Mouse (Mus musculus) stomach, embryonic 16.5 days (tissue): ENCODE measurements around the gene Aipl1. TPM values are rescaled to one million over a fixed set of nuclear protein-coding genes. Genes with fewer than 3 reads are reported as not detected.

Source experiments
- ATAC-seq: fragments of 200-750 bp; cut with Nextera tagmentation; 2 replicates; pipeline ENCODE4 v1.8.0; 2017; ENCODE audit warnings: moderate number of reproducible peaks, moderate TSS enrichment; ENCODE audit not compliant: insufficient read depth, low FRiP score
- H3K27ac ChIP-seq: fragments of 300-500 bp; sonication (generic); 2 replicates; pipeline ENCODE4 v1.5.1; 2014; ENCODE audit warnings: low read length
- H3K27me3 ChIP-seq: fragments of 300-500 bp; sonication (generic); 2 replicates; pipeline ENCODE4 v1.6.1; 2014; ENCODE audit warnings: low read length, control low read depth, mixed read lengths; ENCODE audit not compliant: control insufficient read depth, insufficient read depth
- H3K36me3 ChIP-seq: fragments of 300-500 bp; sonication (generic); 2 replicates; pipeline ENCODE4 v1.6.1; 2014; ENCODE audit warnings: low read length; ENCODE audit not compliant: control insufficient read depth, insufficient read depth
- H3K4me1 ChIP-seq: fragments of 300-500 bp; sonication (generic); 2 replicates; pipeline ENCODE4 v1.6.1; 2014; ENCODE audit warnings: low read length, control low read depth, mixed read lengths; ENCODE audit not compliant: control insufficient read depth, insufficient read depth
- H3K4me2 ChIP-seq: fragments of 300-500 bp; sonication (generic); 2 replicates; pipeline ENCODE4 v1.6.1; 2014; ENCODE audit warnings: low read depth, low read length, mixed read lengths
- H3K4me3 ChIP-seq: fragments of 300-500 bp; sonication (generic); replicated peaks from 2 replicates; pipeline ENCODE4 v1.5.1; 2014; ENCODE audit warnings: mild to moderate bottlenecking, low read length
- H3K9ac ChIP-seq: fragments of 300-500 bp; sonication (generic); 2 replicates; pipeline ENCODE4 v1.6.1; 2014; ENCODE audit warnings: low read length
- H3K9me3 ChIP-seq: fragments of 300-500 bp; sonication (generic); replicated peaks from 2 replicates; pipeline ENCODE4 v1.6.1; 2016; ENCODE audit warnings: low read length, control low read depth; ENCODE audit not compliant: control insufficient read depth
- WGBS: fragments of 180-500 bp; shearing (Covaris S2); extraction: QIAGEN DNeasy Blood & Tissue Kit; methylation state at CpG from one replicate; pipeline ENCODE4 v1.1.7; 2014; 5-methylcytosine and 5-hydroxymethylcytosine counted together
- polyA plus RNA-seq: library from polyadenylated mRNA; unstranded; fragments of >200 nt; fragmentation: Nextera tagmentation; extraction: Ambion mirVana; gene quantifications from 2 replicates; pipeline ENCODE4 v1.2.1, GENCODE M21; 2015

Aipl1 gene
- polyA plus RNA-seq, 1 experiment from 2014 or later, result 0.22 TPM

GRCm38 (mm10) chr11:72070733-72071132, 33.4 kb upstream of the Aipl1 start:
- Histone ChIP-seq H3K4me3 (no peak overlapping the region), H3K27me3 (no peaks in the 10 kb centered on the region), H3K36me3 (no peaks in the 10 kb centered on the region), H3K27ac (no peak overlapping the region), H3K4me1 (no peaks in the 10 kb centered on the region), H3K4me2 (no peak overlapping the region), H3K9ac (no peak overlapping the region), H3K9me3 (no peaks in the 10 kb centered on the region)
- ATAC-seq, result no peak
- WGBS, result 77% methylated on average over 9 of the region's 9 CpGs

GRCm38 (mm10) chr11:72068026-72068425, 30.7 kb upstream of the Aipl1 start:
- peaks cover 6% of the 10 kb centered on the region; the same call in 1 of the 2 replicates for H3K9me3 ChIP-seq
- no peaks in the 10 kb centered on the region for H3K4me1 ChIP-seq
- H3K27me3 ChIP-seq, result no peaks in the 10 kb centered on the region
- no peak overlapping the region for H3K9ac ChIP-seq
- H3K27ac ChIP-seq, result no peak overlapping the region
- WGBS, result 63% methylated on average over 7 of the region's 7 CpGs
- no peak for ATAC-seq
- no peaks in the 10 kb centered on the region for H3K36me3 ChIP-seq
- no peak overlapping the region for H3K4me3 ChIP-seq
- H3K4me2 ChIP-seq, result no peak overlapping the region

GRCm38 (mm10) chr11:72067326-72067725, 30.0 kb upstream of the Aipl1 start:
- H3K9ac ChIP-seq, result no peak overlapping the region
- H3K4me1 ChIP-seq, result no peaks in the 10 kb centered on the region
- no peak overlapping the region for H3K4me2 ChIP-seq
- no peaks in the 10 kb centered on the region for H3K27me3 ChIP-seq
- no peak overlapping the region for H3K27ac ChIP-seq
- H3K9me3 ChIP-seq, result peaks cover 6% of the 10 kb centered on the region; the same call in 1 of the 2 replicates
- 74% methylated on average over 5 of the region's 5 CpGs for WGBS
- H3K4me3 ChIP-seq, result no peak overlapping the region
- H3K36me3 ChIP-seq, result no peaks in the 10 kb centered on the region
- no peak for ATAC-seq

DNA sequence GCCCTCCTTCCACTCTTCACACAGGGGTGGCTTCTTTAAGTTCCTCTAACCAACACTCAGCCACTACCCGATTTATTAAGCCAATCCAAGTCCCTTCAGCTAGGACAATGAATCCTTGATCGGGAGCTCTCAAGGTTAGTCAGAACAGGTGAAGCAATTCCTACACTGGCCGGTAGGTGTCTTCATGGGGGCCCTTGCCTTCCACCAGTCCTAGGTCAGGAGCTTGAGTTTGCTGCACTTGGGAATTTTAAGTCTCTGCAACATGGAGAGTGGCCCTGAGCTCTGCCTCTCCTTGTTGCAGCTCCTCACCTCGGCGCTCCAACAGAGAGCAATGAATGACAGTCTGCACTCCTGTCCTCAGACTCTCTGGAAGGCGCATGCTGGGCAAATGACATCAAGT, 29.0 kb upstream of the Aipl1 start:
- H3K9me3 ChIP-seq, result peaks cover 6% of the 10 kb centered on the region; the same call in 1 of the 2 replicates
- no peak overlapping the region for H3K4me3 ChIP-seq
- 42% methylated on average over 6 of the region's 6 CpGs for WGBS
- no peaks in the 10 kb centered on the region for H3K27me3 ChIP-seq
- no peaks in the 10 kb centered on the region for H3K36me3 ChIP-seq
- no peak overlapping the region for H3K27ac ChIP-seq
- no peak for ATAC-seq
- H3K4me1 ChIP-seq, result no peaks in the 10 kb centered on the region
- H3K4me2 ChIP-seq, result no peak overlapping the region
- H3K9ac ChIP-seq, result no peak overlapping the region

- H3K4me1 ChIP-seq, result no peaks in the 10 kb centered on the region
- H3K27me3 ChIP-seq, result no peaks in the 10 kb centered on the region
- H3K4me3 ChIP-seq, result no peak overlapping the region
- ATAC-seq, result no peak
- H3K9ac ChIP-seq, result no peak overlapping the region
- H3K4me2 ChIP-seq, result no peak overlapping the region
- 80% methylated on average over 8 of the region's 8 CpGs for WGBS
- H3K36me3 ChIP-seq, result no peaks in the 10 kb centered on the region
- peaks cover 6% of the 10 kb centered on the region; the same call in 1 of the 2 replicates for H3K9me3 ChIP-seq
- no peak overlapping the region for H3K27ac ChIP-seq
These were observed 27.8 kb upstream of the Aipl1 start for GRCm38 (mm10) chr11:72065103-72065502.

DNA sequence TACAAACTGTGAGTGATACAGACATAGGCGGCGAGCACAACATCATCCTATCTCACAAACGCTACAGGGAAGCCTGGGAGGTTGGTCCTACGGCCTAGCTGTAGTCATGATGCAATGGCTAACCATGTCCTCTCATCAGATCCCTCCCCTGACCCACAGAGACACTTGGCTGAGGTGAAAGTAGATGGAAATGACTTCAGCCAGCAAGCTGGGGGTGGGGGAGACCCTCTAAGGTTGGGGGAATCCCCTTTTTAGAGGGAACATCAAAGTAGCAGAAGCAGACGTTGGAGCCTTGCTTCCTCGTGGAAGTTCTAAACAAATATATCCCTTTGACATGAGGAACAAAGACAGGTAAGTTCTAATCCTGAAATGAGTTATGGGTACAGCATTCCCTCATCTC, 27.1 kb upstream of the Aipl1 start:
- 79% methylated on average over 6 of the region's 6 CpGs for WGBS
- Histone ChIP-seq H3K36me3 (no peaks in the 10 kb centered on the region), H3K4me1 (no peaks in the 10 kb centered on the region), H3K4me3 (no peak overlapping the region), H3K4me2 (no peak overlapping the region), H3K27ac (no peak overlapping the region), H3K27me3 (no peaks in the 10 kb centered on the region), H3K9me3 (peaks cover 6% of the 10 kb centered on the region; the same call in 1 of the 2 replicates), H3K9ac (no peak overlapping the region)
- ATAC-seq, result no peak

DNA sequence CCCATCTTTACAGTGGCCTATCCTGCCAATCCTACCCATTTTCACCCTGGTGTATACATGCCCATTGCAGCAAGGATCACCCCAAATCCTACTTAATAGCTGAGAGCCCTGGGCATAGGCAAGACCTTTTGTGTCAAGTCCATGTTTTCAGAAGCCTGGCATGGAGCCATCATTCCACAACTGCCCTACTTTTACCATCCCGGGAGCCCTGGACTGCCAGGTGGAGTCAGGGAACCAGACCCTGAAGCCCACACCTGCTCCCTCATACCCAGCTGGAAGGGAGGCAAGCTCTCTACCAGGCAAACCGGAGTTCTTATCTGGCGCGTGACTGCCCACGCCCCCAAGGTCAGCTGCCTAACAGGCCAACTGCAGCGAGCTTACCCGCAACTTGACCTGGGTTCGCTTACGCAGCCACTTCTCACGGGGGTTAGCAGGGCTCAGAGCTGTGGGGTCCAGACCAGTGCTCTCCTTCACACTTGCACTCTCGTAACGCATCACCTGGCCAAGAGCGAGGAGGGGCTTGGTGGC, 23.8 kb upstream of the Aipl1 start:
- WGBS, result 60% methylated on average over 13 of the region's 13 CpGs
- H3K9ac ChIP-seq, result no peak overlapping the region
- no peaks in the 10 kb centered on the region for H3K36me3 ChIP-seq
- H3K27ac ChIP-seq, result no peak overlapping the region
- H3K4me3 ChIP-seq, result no peak overlapping the region
- H3K9me3 ChIP-seq, result peaks cover 6% of the 10 kb centered on the region; the same call in 1 of the 2 replicates
- H3K4me1 ChIP-seq, result no peaks in the 10 kb centered on the region
- no peaks in the 10 kb centered on the region for H3K27me3 ChIP-seq
- ATAC-seq, result peak; percentile 45; the same call in 1 of the 2 replicates
- no peak overlapping the region for H3K4me2 ChIP-seq

- H3K9me3 ChIP-seq, result peaks cover 6% of the 10 kb centered on the region; the same call in 1 of the 2 replicates
- H3K4me2 ChIP-seq, result no peak overlapping the region
- no peak overlapping the region for H3K4me3 ChIP-seq
- H3K27ac ChIP-seq, result no peak overlapping the region
- H3K4me1 ChIP-seq, result no peaks in the 10 kb centered on the region
- no peaks in the 10 kb centered on the region for H3K27me3 ChIP-seq
- WGBS, result 76% methylated on average over 9 of the region's 9 CpGs
- no peak for ATAC-seq
- no peaks in the 10 kb centered on the region for H3K36me3 ChIP-seq
- H3K9ac ChIP-seq, result no peak overlapping the region
These were observed 23.1 kb upstream of the Aipl1 start for GRCm38 (mm10) chr11:72060416-72060815.

DNA sequence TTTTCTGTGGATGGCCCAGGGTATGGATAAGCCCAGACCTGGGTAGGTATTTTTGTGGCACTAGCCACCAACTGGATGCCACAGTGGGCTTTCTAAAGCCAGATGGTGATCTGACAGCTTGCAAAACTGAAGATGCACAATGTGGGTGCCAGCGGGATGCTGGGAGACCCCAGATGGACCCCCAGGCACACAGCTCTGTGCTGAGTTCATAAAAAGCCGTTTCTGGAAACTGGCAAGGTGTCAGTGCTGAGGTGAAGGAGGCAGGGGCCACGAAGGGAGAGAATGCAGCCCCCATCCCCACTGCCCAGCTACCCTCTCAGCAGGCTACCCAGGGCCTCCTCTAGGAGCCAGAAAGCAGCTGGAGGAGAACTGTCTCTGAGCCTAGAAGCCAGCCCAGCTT, 19.9 kb upstream of the Aipl1 start:
- H3K27me3 ChIP-seq, result peaks cover 4% of the 10 kb centered on the region; the same call in 1 of the 2 replicates
- H3K9ac ChIP-seq, result no peak overlapping the region
- H3K27ac ChIP-seq, result no peak overlapping the region
- no peaks in the 10 kb centered on the region for H3K4me1 ChIP-seq
- H3K9me3 ChIP-seq, result no peaks in the 10 kb centered on the region
- 76% methylated on average over 3 of the region's 3 CpGs for whole genome bisulfite sequencing
- H3K4me2 ChIP-seq, result no peak overlapping the region
- no peak overlapping the region for H3K4me3 ChIP-seq
- H3K36me3 ChIP-seq, result no peaks in the 10 kb centered on the region
- ATAC-seq, result no peak
